Mouse (Mus musculus) CD4-positive helper T cell, adult 2 months (primary cell): ENCODE data around the gene Gria1.

ENCODE experiments used
- DNase-seq: peaks from one replicate; pipeline ENCODE4 v3.0.0-alpha.2; 2012; ENCODE audit warnings: low read depth, missing footprints, low spot score

Gene Gria1

DNA sequence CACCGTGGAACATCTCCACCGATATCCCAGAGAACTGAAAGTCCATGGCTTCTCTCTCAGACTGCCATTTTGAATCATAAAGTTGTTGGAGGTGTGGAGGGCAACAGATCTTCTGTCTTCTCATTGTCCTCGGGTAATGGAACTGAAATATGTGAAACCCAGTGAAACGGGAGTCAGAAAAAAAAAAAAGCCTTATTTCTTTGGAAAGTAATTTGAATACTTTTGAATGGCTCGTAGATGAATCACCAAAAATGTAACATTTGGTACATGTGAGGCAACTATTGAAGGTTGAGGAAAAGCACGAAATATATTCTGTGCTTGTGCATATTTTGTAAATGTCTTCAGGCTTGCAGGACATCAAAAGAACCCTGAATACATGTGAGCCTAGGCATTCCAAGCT lies 151.7 kb downstream of the Gria1 start:
- no peak for DNase-seq

DNA sequence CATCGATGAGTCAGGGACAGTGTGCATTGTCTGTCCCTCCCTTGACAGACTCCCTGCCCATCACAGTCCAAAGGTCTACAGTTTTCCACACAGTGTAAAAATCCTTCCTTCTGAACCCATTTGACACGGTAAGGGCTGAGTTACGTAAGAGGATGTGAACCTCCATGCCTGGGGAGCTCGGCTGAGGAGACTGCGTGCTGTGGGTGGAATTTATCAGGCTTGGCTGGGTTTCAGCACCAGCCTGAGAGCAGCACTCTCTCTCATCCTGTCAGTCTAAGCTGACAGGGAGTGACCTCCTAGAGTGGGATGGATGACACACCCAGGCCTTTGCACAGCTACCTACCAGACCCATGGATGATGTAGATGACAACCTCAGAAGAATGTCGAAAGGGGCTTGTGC lies 158.9 kb downstream of the Gria1 start:
- no peak for DNase-seq

DNA sequence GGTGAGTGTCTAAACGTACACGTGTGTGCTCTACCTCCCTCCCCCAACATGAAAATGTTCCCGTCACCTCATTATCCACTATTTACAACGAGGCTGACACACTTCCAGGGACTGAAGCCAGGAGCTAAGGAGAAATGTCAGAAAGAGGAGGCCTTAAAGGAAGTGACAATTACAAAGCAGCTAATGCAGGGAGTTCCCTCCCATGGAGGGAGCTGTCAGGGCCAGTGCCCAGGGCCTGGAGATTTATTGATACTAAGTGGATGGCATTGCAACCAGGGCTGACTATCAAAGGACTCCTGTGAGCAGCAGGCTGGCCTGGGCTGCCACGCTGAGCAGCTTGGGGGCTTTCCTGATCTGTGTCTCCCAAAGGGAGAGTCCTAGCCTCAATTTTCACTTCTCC lies 163.0 kb downstream of the Gria1 start:
- no peak for DNase-seq

DNA sequence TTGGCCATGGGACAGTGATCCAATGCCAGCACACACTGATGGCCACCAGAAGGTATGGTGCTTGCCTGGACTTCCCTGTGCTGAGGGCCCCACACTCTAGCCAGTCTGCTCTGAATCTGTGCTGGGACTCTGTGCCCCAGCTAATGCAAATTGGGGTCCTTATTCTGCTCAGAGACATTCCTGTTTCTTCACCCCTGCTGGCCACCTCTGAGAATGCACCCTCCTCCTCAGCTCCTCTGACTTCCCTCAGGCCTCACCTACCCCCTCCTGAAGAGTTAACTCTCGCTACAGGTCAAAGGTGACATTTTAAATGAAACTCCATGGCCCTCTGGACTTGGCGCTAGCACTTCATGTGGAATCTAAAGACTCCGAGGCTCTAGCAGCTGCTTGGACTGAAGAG lies 165.4 kb downstream of the Gria1 start:
- no peak for DNase-seq

DNA sequence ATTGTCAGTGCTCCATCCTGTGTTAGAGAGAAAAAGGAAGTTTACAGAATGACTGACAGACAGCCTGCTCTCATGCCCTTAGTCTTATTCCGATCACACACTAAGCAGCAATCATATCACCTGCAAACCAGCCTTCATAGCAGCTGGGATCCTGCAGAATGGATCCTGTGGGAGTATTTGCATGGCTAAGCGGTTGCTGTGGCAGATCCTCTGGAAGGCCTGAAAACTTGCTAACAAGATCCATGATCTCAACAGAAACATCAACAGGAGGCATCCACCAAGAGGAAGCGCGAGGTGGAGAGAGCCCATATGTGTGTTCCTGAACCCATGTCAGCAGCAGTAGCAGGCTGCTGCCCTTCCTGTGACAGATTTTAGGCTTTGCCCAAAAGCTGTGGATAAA lies 173.0 kb downstream of the Gria1 start:
- DNase-seq: no peak

DNA sequence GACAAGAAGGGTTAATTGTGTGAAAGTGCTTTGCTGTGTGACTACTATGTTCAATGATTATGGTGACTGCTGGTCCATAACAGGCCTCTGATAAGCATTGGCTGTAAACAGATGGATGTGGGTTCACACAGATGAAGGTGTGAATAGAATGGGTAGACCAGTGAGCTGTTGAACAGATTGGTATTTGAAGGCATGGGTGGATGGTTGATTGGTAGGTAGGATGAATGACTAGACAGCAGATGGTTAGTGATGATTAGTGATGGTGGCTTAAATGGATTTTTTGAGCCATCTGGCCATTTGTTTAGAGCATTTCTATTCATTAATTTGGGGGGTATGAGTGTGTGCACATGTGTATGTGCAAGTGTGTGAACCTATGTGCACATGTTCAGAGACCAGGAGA lies 173.9 kb downstream of the Gria1 start:
- no peak for DNase-seq

DNA sequence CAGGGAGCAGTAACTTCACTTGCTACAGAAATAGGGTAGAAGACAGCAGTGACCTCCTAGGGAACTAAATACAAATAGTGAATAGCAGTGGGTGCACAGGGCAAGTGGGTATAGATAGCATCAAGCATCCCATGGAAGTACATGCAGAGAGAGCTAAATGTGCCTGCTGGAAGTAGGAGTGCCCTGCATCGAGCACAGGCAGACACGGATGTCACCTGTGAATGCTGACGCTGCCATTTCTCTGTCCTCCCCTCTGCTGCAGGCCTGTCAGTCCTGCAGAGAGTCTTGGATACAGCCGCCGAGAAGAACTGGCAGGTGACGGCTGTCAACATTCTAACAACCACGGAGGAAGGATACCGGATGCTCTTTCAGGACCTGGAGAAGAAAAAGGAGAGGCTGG lies 178.2 kb downstream of the Gria1 start:
- DNase-seq: no peak

DNA sequence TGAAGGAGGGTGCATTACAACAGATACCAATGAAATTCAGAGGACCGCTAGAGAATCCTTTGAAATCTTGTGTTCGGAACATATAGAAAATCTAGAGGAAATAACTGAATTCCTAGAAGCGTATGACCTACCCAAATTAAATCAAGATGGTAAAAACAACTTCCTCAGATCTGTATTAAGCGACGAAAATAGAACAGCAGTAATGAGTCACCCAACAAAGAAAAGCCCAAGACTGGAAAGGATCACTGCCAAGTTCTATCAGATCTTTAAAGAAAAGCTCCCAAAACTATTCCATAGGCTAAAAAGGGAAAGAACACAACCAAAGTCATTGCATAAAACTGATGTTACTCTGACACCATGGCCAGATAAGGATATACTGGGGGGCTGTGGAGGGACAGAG lies 183.6 kb downstream of the Gria1 start:
- no peak for DNase-seq

DNA sequence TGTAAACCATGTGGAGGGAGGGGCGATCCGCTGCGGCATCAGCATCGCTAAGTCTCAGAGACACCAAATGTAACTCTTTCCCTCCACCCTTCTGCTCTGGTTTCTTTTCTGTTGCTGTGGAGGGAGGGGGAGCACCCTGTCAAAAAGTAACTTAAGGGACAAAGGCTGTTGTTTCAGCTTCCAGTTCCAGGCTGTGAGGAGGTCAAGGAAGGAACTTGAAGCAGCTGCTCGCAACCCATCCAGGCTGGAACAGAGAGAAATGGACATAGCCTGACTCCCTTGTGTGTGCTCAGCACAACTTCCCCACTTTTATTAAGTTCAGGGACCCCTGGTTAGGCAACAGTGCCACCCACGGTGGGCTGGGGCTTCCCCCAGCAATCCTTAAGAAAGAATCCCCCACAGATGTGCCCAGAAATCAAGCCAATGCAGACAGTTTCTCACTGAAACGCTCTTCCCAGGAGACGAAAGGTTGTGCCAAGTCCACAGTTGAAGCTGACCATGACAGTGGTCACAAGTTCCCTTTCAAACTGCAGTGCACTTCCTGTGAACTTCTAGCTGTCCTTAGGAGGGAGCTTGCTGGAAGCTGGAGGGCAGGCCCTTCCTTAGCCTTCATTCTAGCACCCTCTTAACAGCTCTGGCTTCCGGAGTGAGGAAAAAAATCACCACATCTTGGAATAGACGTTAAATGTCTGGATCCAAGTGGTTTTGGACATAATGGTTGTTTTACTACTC lies 190.2 kb downstream of the Gria1 start:
- DNase-seq: no peak

DNA sequence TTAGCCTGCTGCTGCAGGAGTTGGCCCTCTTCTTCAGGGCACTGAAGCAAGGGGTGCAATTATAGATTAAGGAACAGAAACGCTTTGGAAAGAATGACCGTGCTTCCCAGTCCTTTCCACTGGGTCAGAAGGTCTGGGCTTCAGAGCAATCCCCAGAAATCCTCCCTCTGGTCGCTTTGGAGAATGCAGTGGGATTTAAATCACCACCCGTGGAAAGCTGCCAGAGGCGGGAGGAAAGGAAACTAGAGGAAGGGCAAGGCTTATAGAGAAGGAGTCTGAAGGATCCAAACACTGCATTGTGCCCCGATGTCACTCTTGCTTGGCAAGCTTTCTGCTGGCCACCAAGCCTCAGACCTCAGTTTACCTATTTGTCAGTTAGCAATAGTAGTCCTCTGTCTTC lies 193.2 kb downstream of the Gria1 start:
- no peak for DNase-seq

DNA sequence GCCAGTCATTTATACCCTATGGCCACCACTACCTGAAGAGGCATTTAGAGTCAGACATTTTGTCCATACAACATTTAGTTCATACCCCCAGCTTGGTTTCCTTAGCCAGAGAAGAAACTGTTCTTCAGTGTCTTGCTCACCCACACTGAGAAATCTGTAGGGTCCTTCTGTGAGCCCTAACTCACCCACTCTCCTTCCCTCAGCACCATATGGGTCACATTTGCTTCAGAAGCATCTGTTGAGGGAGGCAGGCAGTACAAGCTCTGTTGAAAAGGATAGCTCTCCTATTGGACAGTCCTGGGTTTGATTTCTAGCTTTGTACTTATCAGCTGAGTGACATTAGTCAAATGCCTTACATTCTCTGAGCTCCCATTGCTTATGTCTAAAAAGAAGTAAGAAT lies 196.1 kb downstream of the Gria1 start:
- DNase-seq: no peak

DNA sequence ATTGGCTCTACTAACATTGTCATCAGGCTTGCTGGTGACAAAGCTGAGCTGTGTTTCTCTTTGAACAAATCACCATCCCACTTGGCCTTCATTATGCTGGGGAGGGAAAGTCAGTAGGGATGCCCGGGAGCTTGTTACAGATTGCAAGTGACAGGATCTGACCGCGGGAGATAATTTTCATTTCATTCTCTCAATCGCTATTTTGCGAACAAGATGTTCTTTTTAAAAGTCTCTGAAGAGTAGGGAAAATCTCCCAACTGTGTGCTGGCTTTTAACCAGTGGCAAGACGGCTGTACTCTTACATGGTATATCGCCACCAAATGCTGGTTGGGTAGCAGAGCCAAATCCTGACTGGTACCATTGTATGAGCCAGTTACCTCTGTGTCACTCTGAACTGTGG lies 202.9 kb downstream of the Gria1 start:
- no peak for DNase-seq

DNA sequence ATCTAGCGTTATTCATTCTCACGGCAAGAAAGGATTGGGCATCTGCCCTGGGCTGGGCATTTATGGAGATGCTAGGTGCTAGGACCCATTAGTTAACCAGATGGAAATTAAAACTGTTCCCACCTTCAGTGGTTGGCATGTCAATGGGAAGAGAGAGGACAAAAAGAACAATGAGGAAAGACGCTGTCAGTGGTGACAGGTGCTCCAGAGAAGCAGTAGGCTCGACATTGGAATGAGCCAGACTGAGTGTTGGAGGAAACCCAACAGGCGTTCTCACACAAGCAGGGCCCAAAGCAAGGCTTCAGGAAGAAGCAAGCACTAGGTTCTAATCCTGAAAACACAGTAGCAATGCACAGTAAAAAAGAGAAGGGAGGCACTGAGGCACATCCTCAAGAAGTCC lies 203.4 kb downstream of the Gria1 start:
- DNase-seq: no peak

DNA sequence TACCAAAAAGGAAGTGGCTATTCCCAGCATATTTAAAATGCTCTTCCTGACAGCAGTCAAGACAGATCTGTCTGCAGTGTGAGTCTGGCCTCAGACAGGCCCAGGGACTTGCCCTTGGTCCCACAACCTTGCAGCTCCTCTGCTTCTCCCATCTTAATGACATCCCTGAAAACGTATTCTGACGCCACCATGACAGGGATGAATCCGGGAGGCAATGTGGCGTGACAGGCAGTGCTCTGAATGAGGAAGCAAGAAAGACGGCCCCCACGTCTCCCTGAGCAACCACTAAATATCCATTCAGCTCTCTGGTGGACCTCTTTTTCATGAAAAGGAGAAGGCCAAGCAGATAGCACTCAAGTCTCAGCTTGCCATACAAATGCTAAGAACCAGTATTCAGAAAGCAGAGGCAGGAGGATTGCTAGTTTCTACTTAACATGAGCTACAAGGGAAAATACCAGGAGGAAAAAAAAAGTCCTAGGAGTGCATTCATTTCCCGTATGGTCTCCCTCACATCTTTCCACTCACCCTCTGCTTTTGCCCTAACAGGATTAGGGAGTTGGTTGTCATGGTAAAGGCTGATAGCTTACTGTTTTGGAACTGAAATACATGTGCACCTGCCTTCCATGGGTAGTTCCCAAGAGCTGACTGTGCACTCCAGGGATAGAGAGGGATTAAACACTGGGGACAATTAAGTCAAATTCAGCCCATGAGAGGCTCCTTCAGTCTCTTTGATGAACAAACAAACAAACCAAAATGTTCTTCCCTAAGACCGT lies 211.8 kb downstream of the Gria1 start:
- DNase-seq: no peak

DNA sequence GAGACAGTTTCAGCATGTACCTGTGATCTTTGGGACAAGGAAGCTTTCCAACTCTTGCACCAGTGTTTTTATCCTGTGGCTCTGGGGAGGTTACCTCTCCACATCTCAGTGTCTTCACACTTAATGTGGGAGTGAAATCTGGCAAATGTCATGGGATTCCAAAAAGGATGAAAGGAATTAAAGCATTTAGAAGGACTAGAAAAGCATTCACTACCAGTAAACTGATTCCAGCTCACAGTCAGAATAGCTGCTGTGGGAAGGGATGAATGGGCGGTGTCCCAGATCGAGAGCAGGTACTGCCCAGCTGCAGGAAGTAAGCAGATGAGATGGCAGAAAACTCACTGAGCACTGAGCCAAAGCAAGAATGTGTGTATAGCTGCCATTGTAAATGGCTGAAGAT lies 224.3 kb downstream of the Gria1 start:
- DNase-seq: no peak

DNA sequence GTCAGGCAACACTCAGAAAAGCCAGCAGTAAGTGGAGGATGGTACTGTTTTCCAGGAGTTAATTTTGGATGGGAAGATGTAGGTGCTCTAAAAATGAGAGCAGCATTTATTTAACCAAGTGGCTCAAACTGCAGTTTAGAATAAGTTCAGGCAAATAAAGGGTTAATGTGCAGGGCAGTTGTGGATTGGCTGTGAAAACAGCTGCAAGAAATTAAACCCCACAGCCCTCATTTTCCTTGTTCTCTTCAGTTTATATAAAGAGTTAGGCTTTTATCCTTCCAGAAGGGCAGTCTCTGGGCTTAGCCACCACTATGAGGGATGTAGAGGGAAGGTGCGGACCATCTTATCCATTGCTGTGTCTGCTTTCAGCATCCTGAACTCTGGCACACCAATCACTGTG lies 225.2 kb downstream of the Gria1 start:
- DNase-seq: no peak

DNA sequence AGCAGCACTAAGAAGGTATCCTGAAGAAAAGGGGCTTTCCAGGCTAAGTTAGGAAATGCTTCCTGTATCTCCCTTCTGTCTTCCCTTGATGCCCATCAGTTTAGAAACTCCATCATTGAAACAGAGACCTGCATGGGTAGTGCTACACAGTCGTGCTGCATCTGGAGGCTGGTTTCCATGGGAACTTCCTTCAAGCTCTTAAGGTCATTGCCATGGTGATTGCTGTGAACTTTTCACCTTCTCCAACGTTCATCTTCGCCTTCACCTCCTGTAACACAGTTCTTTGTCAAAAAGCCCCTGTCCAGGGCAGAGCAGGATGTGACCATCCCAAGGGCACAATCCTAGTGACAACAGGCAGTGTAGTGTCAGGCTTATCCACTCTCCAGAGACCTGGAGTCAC lies 228.6 kb downstream of the Gria1 start:
- no peak for DNase-seq

DNA sequence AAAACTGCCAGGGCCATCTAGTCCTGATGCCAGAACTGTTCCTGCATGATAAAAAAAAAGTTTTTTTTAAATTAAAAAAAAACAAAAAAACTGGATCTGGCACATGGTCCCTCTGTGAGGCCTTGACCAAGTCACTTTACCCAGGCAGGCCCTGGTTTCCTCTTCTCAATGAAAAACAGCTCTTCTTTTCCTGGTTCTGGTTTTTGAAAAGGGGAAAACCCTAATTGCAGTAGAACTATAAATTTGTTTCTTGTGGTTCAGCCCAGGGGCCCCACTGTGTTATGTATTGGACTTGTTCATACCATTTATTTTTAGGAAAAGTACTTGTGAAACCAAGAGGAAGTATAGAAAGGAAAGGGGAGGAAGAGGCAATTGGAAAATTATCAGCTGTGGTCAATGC lies 232.6 kb downstream of the Gria1 start:
- DNase-seq: no peak

DNA sequence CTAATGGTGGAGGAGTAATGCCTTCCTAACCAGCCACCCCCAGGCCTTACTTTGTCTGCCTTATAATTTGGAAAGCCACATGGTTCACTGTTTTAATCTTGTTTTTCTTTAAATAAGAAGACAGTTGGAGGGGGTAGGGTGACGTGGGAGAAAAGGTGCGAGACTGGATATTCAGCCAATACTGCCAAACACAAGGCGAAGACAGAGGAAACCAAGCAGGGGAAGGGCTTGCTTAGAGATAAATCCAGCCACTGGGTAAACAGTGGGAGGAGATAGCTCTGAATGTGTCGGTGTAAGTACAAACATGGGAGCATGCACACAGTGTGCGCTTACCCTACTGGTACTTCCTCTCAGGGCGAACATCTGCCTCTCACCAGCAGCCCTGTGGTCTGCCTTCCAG lies 233.4 kb downstream of the Gria1 start:
- no peak for DNase-seq

DNA sequence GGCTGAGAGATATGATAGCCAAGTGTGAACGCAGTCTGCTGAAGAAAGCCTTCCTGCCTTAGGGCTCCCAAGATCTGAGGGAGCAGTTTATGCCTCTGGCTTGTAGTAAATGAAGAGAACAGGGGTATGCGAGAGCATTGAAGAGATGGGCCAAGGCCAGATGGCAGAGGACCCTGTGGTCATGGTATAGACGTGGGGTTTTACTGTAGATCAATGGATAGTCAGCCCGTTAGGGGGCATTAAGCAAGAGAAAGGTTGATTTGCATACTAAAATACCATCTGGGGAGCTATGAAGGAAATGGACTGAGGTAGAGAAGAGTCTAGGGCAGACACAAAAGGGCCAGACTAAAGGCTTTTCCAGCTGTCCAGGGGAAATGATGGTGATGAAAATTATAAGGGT lies 237.7 kb downstream of the Gria1 start:
- DNase-seq: no peak

DNA sequence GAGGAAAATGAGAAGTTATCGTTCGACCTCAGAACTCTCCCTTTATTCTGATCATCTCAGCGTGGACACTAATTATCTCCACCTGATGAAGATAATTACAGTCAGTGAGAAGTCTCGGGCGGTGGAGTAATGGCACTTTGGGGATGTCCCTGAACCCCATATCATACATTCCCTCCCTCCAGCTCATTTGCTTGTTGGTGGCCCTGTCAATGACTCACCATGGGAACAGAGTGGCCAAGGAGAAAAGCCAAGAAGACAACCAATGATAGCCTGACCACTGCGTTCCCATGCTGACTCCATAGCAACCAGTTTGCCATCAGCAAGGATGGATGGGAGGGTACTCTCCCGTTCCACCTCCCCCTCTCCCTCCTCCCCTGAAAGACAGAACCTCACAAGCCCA lies 238.9 kb downstream of the Gria1 start:
- DNase-seq: no peak

DNA sequence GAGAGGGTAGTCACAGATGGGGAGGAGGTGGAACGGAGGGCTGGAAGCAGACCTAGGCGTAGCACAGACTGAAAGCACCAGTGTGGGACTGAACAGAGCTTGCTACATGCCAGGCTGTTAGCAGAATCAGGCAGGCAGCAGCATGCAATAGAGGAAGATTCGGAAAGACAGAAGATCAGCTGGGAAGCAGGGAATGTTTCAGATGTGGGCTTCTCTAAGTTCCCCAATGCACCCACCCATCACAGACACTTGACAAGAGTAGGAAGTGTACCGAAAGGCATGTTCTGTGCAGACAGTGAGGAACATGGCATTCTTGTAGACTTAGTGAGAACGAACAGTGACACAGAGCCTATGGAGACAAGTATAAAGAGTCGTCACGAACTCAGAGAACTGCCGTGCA lies 260.5 kb downstream of the Gria1 start:
- DNase-seq: no peak

DNA sequence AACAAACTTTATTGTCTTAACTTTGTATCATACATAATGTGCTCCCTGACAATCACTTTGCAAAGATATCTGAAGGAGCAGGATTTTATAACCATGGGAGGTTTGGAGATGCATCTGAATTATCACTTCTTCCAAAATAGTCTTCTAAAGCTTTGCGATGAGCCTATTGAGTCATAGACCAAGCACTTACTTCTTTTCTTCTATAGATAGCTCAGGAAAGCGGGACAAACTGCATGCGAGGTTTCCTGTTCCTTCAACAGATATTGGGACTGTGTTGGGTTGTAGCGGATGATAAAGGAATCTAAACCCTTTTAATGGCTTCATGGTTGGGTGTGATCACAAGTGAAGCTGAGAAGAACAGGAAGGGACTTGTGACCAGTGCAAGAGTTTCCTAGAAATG lies 263.5 kb downstream of the Gria1 start:
- DNase-seq: no peak

DNA sequence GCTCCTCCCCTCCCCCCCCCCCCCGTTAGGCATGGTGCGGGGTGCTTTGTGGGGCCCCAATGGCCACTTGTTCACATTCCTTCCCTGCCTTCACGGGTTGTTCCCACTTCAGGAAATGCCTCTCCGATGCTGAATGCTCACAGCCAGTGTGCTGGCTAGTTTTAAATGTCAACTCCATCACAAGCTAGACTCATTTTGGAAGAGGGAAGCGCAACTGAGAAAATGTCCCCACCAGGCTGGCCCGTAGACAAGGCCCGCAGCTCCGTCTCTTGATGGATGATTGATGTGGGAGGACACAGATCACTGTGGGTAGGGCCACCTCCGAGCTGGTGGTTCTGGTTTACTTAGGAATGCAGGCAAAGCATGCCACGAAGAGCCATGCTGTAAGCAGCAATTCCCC lies 266.9 kb downstream of the Gria1 start:
- no peak for DNase-seq
